Mouse (Mus musculus): Measurements from ENCODE around the gene Lrrc38. TPM values are rescaled to one million over a fixed set of nuclear protein-coding genes. Genes with fewer than 3 reads are reported as not detected.
A peak's percentile ranks its signal among the peaks of the same experiment; 100 is the strongest.

Lrrc38 gene
- not detected in 2 replicates for total RNA-seq (2014; fragmentation: Nextera tagmentation)
- total RNA-seq (2017): not detected in 2 replicates
- polyA plus RNA-seq (2012): not detected in 2 replicates

DNA sequence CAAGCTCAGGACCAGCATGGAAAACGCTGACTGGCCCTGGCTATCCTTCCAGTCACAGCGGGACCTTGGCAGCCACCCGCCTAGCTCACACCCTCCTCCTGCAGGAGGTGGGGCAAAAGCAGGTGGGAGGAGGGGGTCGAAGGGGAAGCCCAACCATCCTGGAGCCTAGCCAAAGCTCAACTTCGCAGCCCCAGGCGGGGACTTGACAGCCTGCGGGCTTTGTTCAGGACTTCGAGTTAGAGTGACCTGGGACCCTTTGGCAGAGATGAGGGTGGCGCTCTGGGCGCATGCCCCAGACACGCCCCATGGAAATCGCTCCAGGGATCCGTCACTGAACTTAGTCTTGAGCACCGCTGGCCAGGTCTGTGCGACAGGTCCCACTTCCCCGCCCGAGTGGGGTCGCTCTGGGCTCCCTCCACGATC is at the start of gene Lrrc38:
Lrrc38 (plus strand) TSS at position 274 of the 423 bp plus-strand sequence.
- TF ChIP-seq CTCF (IDR thresholded peaks at IDR 0.05; ENCODE audit: low read depth, low read length) (no peak), GATA1 (IDR thresholded peaks at IDR 0.05; ENCODE audit: borderline replicate concordance, low read length) (no peak), GATA2 (IDR thresholded peaks at IDR 0.05; ENCODE audit: borderline replicate concordance, low read depth, low read length) (no peak), POLR2AphosphoS5 (IDR thresholded peaks at IDR 0.05; ENCODE audit: insufficient replicate concordance, low read depth, low read length) (no peak), TAL1 (conservative IDR thresholded peaks at IDR 0.05; ENCODE audit: low read depth, low read length) (no peak)
- H3K36me3 ChIP-seq (replicated peaks): no peaks in the 10 kb centered on the region
- ATAC-seq (ENCODE audit: extremely low read depth, insufficient number of reproducible peaks, low FRiP score, poor library complexity, severe bottlenecking) (no peak), DNase-seq (ENCODE audit: low spot score) (no peak)
- peak within 1 kb of the TSS; percentile 42; the same call in 1 of the 2 replicates for H3K4me3 ChIP-seq (ENCODE audit: low read depth, low read length)
- H3K9me3 ChIP-seq (replicated peaks): peaks cover 69% of the 10 kb centered on the region
- H3K4me1 ChIP-seq (ENCODE audit: insufficient read depth, low read depth, low read length): no peaks in the 10 kb centered on the region
- H3K27me3 ChIP-seq (ENCODE audit: insufficient read depth, low read length): no peaks in the 10 kb centered on the region

DNA sequence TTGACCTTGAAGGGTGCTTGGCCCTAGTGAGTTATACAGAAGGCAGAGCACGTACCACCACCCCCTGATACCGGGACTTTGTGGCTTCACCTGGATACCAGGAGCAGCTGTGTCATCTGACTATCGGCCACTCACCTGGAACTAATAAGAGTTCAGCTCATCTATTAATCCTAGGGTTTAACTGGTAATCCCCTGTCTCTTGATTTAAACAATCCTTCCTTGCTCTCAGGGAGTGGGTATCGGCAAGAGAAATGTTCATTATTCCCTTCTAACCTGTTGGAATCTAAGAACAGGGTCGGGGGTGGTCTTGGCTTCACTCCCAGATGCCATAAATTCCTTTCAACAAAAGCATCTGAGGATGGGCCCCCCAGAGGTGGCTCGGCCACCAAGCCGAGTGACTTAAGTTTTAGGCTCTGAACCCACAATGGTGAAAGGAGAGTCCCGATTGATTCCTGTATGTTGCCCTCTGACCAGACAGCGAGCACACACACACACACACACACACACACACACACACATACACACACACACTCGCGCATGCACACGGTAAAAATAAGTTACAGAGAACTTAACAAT is 49.4 kb upstream of the Lrrc38 start:
- Histone ChIP-seq H3K36me3 (replicated peaks) (no peaks in the 10 kb centered on the region), H3K9me3 (replicated peaks) (peaks cover 64% of the 10 kb centered on the region), H3K4me1 (ENCODE audit: insufficient read depth, low read depth, low read length) (no peaks in the 10 kb centered on the region), H3K27me3 (ENCODE audit: insufficient read depth, low read length) (no peaks in the 10 kb centered on the region), H3K4me3 (ENCODE audit: low read depth, low read length) (no peak overlapping the region)
- TF ChIP-seq CTCF (IDR thresholded peaks at IDR 0.05; ENCODE audit: low read depth, low read length) (no peak), TAL1 (conservative IDR thresholded peaks at IDR 0.05; ENCODE audit: low read depth, low read length) (no peak), GATA2 (IDR thresholded peaks at IDR 0.05; ENCODE audit: borderline replicate concordance, low read depth, low read length) (no peak), GATA1 (IDR thresholded peaks at IDR 0.05; ENCODE audit: borderline replicate concordance, low read length) (no peak), POLR2AphosphoS5 (IDR thresholded peaks at IDR 0.05; ENCODE audit: insufficient replicate concordance, low read depth, low read length) (no peak)
- DNase-seq (ENCODE audit: low spot score): no peak
- no peak for ATAC-seq (ENCODE audit: extremely low read depth, insufficient number of reproducible peaks, low FRiP score, poor library complexity, severe bottlenecking)

GRCm38 (mm10) chr4:143301042-143301441 is 48.5 kb upstream of the Lrrc38 start:
- TF ChIP-seq CTCF (IDR thresholded peaks at IDR 0.05; ENCODE audit: low read depth, low read length) (no peak), GATA2 (IDR thresholded peaks at IDR 0.05; ENCODE audit: borderline replicate concordance, low read depth, low read length) (no peak), TAL1 (conservative IDR thresholded peaks at IDR 0.05; ENCODE audit: low read depth, low read length) (no peak), POLR2AphosphoS5 (IDR thresholded peaks at IDR 0.05; ENCODE audit: insufficient replicate concordance, low read depth, low read length) (no peak), GATA1 (IDR thresholded peaks at IDR 0.05; ENCODE audit: borderline replicate concordance, low read length) (no peak)
- ATAC-seq (ENCODE audit: extremely low read depth, insufficient number of reproducible peaks, low FRiP score, poor library complexity, severe bottlenecking) (no peak), DNase-seq (ENCODE audit: low spot score) (no peak)
- no peaks in the 10 kb centered on the region for H3K4me1 ChIP-seq (ENCODE audit: insufficient read depth, low read depth, low read length)
- H3K9me3 ChIP-seq (replicated peaks): peaks cover 63% of the 10 kb centered on the region
- H3K4me3 ChIP-seq (ENCODE audit: low read depth, low read length): no peak overlapping the region
- no peaks in the 10 kb centered on the region for H3K27me3 ChIP-seq (ENCODE audit: insufficient read depth, low read length)
- no peaks in the 10 kb centered on the region for H3K36me3 ChIP-seq (replicated peaks)

- Histone ChIP-seq H3K27me3 (ENCODE audit: insufficient read depth, low read length) (no peaks in the 10 kb centered on the region), H3K36me3 (replicated peaks) (no peaks in the 10 kb centered on the region), H3K9me3 (replicated peaks) (peaks cover 65% of the 10 kb centered on the region), H3K4me3 (ENCODE audit: low read depth, low read length) (no peak overlapping the region), H3K4me1 (ENCODE audit: insufficient read depth, low read depth, low read length) (no peaks in the 10 kb centered on the region)
- ATAC-seq (ENCODE audit: extremely low read depth, insufficient number of reproducible peaks, low FRiP score, poor library complexity, severe bottlenecking) (no peak), DNase-seq (ENCODE audit: low spot score) (no peak)
- TF ChIP-seq GATA1 (IDR thresholded peaks at IDR 0.05; ENCODE audit: borderline replicate concordance, low read length): no peak
- no peak for TF ChIP-seq CTCF (IDR thresholded peaks at IDR 0.05; ENCODE audit: low read depth, low read length)
- TF ChIP-seq GATA2 (IDR thresholded peaks at IDR 0.05; ENCODE audit: borderline replicate concordance, low read depth, low read length): no peak
- TF ChIP-seq TAL1 (conservative IDR thresholded peaks at IDR 0.05; ENCODE audit: low read depth, low read length): no peak
These were observed 47.7 kb upstream of the Lrrc38 start for GRCm38 (mm10) chr4:143301875-143302274.

DNA sequence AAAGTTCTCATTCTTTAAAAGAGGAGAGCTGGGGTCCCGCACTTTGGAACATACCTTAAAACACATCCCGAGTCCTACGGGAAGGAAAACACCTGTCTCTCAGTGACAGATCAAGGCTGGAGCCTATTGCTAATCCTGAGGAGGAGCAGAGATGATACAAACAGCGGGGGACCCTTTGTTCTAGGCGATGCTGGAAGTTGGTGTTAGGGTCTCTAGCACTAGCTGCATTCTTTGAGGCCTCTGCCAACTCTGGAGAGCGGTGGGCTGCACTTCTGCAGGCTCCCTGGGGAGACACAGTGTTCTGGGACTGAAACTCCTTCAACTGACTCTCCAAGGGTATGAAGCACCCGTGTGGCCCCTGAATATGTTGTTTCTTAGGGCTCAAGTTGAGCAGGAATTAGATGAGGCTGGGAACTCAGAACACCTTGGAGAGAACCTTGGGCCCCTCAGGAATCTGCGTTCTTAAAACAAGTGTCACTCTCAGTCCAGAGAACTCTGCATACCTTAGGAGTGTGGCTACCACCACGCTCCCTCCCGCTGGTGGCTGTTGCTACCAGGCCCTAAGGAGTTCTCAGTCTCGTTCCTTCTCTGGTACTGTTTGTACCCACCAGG is 47.2 kb upstream of the Lrrc38 start:
- H3K4me1 ChIP-seq (ENCODE audit: insufficient read depth, low read depth, low read length): no peaks in the 10 kb centered on the region
- H3K4me3 ChIP-seq (ENCODE audit: low read depth, low read length): no peak overlapping the region
- peaks cover 66% of the 10 kb centered on the region for H3K9me3 ChIP-seq (replicated peaks)
- no peaks in the 10 kb centered on the region for H3K36me3 ChIP-seq (replicated peaks)
- TF ChIP-seq CTCF (IDR thresholded peaks at IDR 0.05; ENCODE audit: low read depth, low read length) (no peak), POLR2AphosphoS5 (IDR thresholded peaks at IDR 0.05; ENCODE audit: insufficient replicate concordance, low read depth, low read length) (no peak)
- DNase-seq (ENCODE audit: low spot score) (no peak), ATAC-seq (ENCODE audit: extremely low read depth, insufficient number of reproducible peaks, low FRiP score, poor library complexity, severe bottlenecking) (no peak)
- H3K27me3 ChIP-seq (ENCODE audit: insufficient read depth, low read length): no peaks in the 10 kb centered on the region

- ATAC-seq (ENCODE audit: extremely low read depth, insufficient number of reproducible peaks, low FRiP score, poor library complexity, severe bottlenecking) (no peak), DNase-seq (ENCODE audit: low spot score) (no peak)
- Histone ChIP-seq H3K36me3 (replicated peaks) (no peaks in the 10 kb centered on the region), H3K4me1 (ENCODE audit: insufficient read depth, low read depth, low read length) (no peaks in the 10 kb centered on the region), H3K4me3 (ENCODE audit: low read depth, low read length) (no peak overlapping the region), H3K27me3 (ENCODE audit: insufficient read depth, low read length) (no peaks in the 10 kb centered on the region), H3K9me3 (replicated peaks) (peaks cover 60% of the 10 kb centered on the region)
- TF ChIP-seq TAL1 (conservative IDR thresholded peaks at IDR 0.05; ENCODE audit: low read depth, low read length) (no peak), POLR2AphosphoS5 (IDR thresholded peaks at IDR 0.05; ENCODE audit: insufficient replicate concordance, low read depth, low read length) (no peak), GATA2 (IDR thresholded peaks at IDR 0.05; ENCODE audit: borderline replicate concordance, low read depth, low read length) (no peak), CTCF (IDR thresholded peaks at IDR 0.05; ENCODE audit: low read depth, low read length) (no peak), GATA1 (IDR thresholded peaks at IDR 0.05; ENCODE audit: borderline replicate concordance, low read length) (no peak)
These were observed 44.5 kb upstream of the Lrrc38 start for GRCm38 (mm10) chr4:143305031-143305430.

Measured in G1E (cell line).